ENCODE assay signal across 10 mouse cellular contexts in genomic region chr10:80313627-80314201, GRCm38 (mm10). TPM values are rescaled to one million over a fixed set of nuclear protein-coding genes. Genes with fewer than 3 reads are reported as not detected.
A peak's percentile ranks its signal among the peaks of the same experiment; 100 is the strongest.
DNase-seq lines count a peak whose midpoint lies in the region; ATAC-seq and TF ChIP-seq lines count a peak whose summit lies in the region.
"Had no signal": no experiment of that assay in that cellular context is flagged by ENCODE, and none has a peak within 500 bp of the region (broad histone marks: within the 10 kb centered on the region; RNA-seq: fewer than 3 reads in every experiment).

No protein-coding gene starts in this region.

- no peak overlapping the region for H3K27ac ChIP-seq in forebrain, embryonic 11.5 days (ENCODE audit: low read depth, low read length)
- H3K27ac ChIP-seq in forebrain, embryonic 15.5 days (replicated peaks) = no peak overlapping the region
- no peak overlapping the region for H3K27ac ChIP-seq in liver, postnatal 0 days (ENCODE audit: low read depth)
- H3K27ac ChIP-seq: hindbrain, embryonic 15.5 days had no signal

- no peak overlapping the region for H3K4me2 ChIP-seq in forebrain, embryonic 11.5 days (ENCODE audit: low read depth, low read length, severe bottlenecking)
- no peak overlapping the region for H3K4me2 ChIP-seq in forebrain, embryonic 15.5 days (replicated peaks)
- peak overlapping the region; percentile 13; the same call in 1 of the 2 replicates for H3K4me2 ChIP-seq in liver, postnatal 0 days (ENCODE audit: low read depth, low read length)
- H3K4me2 ChIP-seq: hindbrain, embryonic 15.5 days had no signal

- ATAC-seq in forebrain, embryonic 11.5 days (replicated peaks; ENCODE audit: low FRiP score) = no peak
- no peak for ATAC-seq in forebrain, embryonic 15.5 days (replicated peaks)
- ATAC-seq in liver, postnatal 0 days = no peak
- ATAC-seq in neutrophil, adult 5-6 weeks (ENCODE audit: extremely low read depth, insufficient number of reproducible peaks, low FRiP score, poor library complexity, severe bottlenecking) = peak; percentile 60
- no peak for ATAC-seq in inflammation-experienced regulatory T-cells, adult 6 months

- peaks cover 6% of the 10 kb centered on the region for H3K36me3 ChIP-seq in forebrain, embryonic 11.5 days (ENCODE audit: control insufficient read depth, insufficient read depth, low read length)
- H3K36me3 ChIP-seq in forebrain, embryonic 15.5 days = peaks cover 97% of the 10 kb centered on the region
- peaks cover 12% of the 10 kb centered on the region for H3K36me3 ChIP-seq in liver, postnatal 0 days (replicated peaks; ENCODE audit: insufficient read depth, low read length)

- WGBS in forebrain, embryonic 11.5 days = 76% methylated on average over 20 of the region's 20 CpGs
- 71% methylated on average over 20 of the region's 20 CpGs for WGBS in forebrain, embryonic 15.5 days
- WGBS in liver, postnatal 0 days (ENCODE audit: insufficient replicate concordance) = 21% methylated on average over 18 of the region's 20 CpGs

- peaks cover 16% of the 10 kb centered on the region for H3K27me3 ChIP-seq in forebrain, embryonic 11.5 days (ENCODE audit: control insufficient read depth, insufficient read depth, low read length)
- H3K27me3 ChIP-seq in forebrain, embryonic 15.5 days = no peaks in the 10 kb centered on the region
- H3K27me3 ChIP-seq in liver, postnatal 0 days (ENCODE audit: insufficient read depth, low read length) = peaks cover 61% of the 10 kb centered on the region
- H3K27me3 ChIP-seq: hindbrain, embryonic 15.5 days had no signal

- no peak overlapping the region for H3K9ac ChIP-seq in forebrain, embryonic 11.5 days (ENCODE audit: low read length)
- no peak overlapping the region for H3K9ac ChIP-seq in forebrain, embryonic 15.5 days (replicated peaks)
- no peak overlapping the region for H3K9ac ChIP-seq in liver, postnatal 0 days (replicated peaks)
- H3K9ac ChIP-seq: hindbrain, embryonic 15.5 days had no signal

- H3K4me1 ChIP-seq in forebrain, embryonic 11.5 days (replicated peaks; ENCODE audit: control insufficient read depth, insufficient read depth, low read length) = peaks cover 8% of the 10 kb centered on the region; the same call in 1 of the 2 replicates
- peaks cover 43% of the 10 kb centered on the region for H3K4me1 ChIP-seq in forebrain, embryonic 15.5 days
- H3K4me1 ChIP-seq in liver, postnatal 0 days (ENCODE audit: insufficient read depth) = peaks cover 18% of the 10 kb centered on the region

- no peak for TF ChIP-seq CTCF in liver, postnatal 0 days (IDR thresholded peaks at IDR 0.05; ENCODE audit: low read depth)

- no peak for TF ChIP-seq EP300 in liver, postnatal 0 days (IDR thresholded peaks at IDR 0.05; ENCODE audit: low read depth)

- no peak overlapping the region for H3K4me3 ChIP-seq in forebrain, embryonic 11.5 days (ENCODE audit: low read depth, low read length)
- no peak overlapping the region for H3K4me3 ChIP-seq in forebrain, embryonic 15.5 days
- H3K4me3 ChIP-seq in liver, postnatal 0 days (ENCODE audit: low read depth, low read length) = no peak overlapping the region
- H3K4me3 ChIP-seq: hindbrain, embryonic 15.5 days had no signal

- DNase-seq in forebrain, embryonic 11.5 days (ENCODE audit: low spot score) = peak; percentile 53
- no peak for DNase-seq in liver, postnatal 0 days
- DNase-seq in liver = no peak
- peak; percentile 78 for DNase-seq in cerebellum, adult 9-11 months
- DNase-seq in embryo, embryonic 11 days = no peak
- DNase-seq: adrenal gland, adult 2 months had no signal

- H3K9me3 ChIP-seq in forebrain, embryonic 11.5 days (ENCODE audit: control insufficient read depth, low read length) = no peaks in the 10 kb centered on the region
- H3K9me3 ChIP-seq in forebrain, embryonic 15.5 days = no peaks in the 10 kb centered on the region
- H3K9me3 ChIP-seq in liver, postnatal 0 days (ENCODE audit: low read length) = no peaks in the 10 kb centered on the region
- H3K9me3 ChIP-seq: hindbrain, embryonic 15.5 days had no signal

RNA-seq across cellular contexts. Expression of gene 2310011J03Rik, which starts 6.6 kb away (rescaled TPM):
- 39.7 and 45.2 TPM in 2 replicates for polyA plus RNA-seq in forebrain, embryonic 11.5 days (2014; fragmentation: Nextera tagmentation; extraction: Ambion mirVana)
- polyA plus RNA-seq in forebrain, embryonic 15.5 days (2015; fragmentation: Nextera tagmentation; extraction: Ambion mirVana) = 36.9 and 38.1 TPM in 2 replicates
- 25.5 and 27.4 TPM in 2 replicates for polyA plus RNA-seq in liver, postnatal 0 days (2015; fragmentation: Nextera tagmentation; extraction: Ambion mirVana)
- 17.5 and 20.7 TPM in 2 replicates for total RNA-seq in neutrophil, adult 5-6 weeks (2017)
- polyA plus RNA-seq in inflammation-experienced regulatory T-cells, adult 6 months (2017; shearing (Covaris generic)) = 10 to 100 TPM; 38.1 to 52.1 (median 41.8) TPM

RNA-seq across cellular contexts. Expression of gene Pcsk4, which starts 15.6 kb away (rescaled TPM):
- 3.8 and 4.5 TPM in 2 replicates for polyA plus RNA-seq in forebrain, embryonic 11.5 days (2014; fragmentation: Nextera tagmentation; extraction: Ambion mirVana)
- polyA plus RNA-seq in forebrain, embryonic 15.5 days (2015; fragmentation: Nextera tagmentation; extraction: Ambion mirVana) = 2.5 and 2.6 TPM in 2 replicates
- polyA plus RNA-seq in liver, postnatal 0 days (2015; fragmentation: Nextera tagmentation; extraction: Ambion mirVana) = 5.6 TPM in 2 replicates
- total RNA-seq in neutrophil, adult 5-6 weeks (2017) = 0.25 TPM in 1 of 2 replicates, not detected in the other
- polyA plus RNA-seq in inflammation-experienced regulatory T-cells, adult 6 months (2017; shearing (Covaris generic)) = 10 to 100 TPM in 1 of 3 experiments, 1 to 10 TPM in 2; 2.2 to 10.8 (median 9.5) TPM

RNA-seq across cellular contexts. Expression of gene Reep6, which starts 16.0 kb away (rescaled TPM):
- polyA plus RNA-seq in forebrain, embryonic 11.5 days (2014; fragmentation: Nextera tagmentation; extraction: Ambion mirVana) = 7.0 and 8.0 TPM in 2 replicates
- polyA plus RNA-seq in forebrain, embryonic 15.5 days (2015; fragmentation: Nextera tagmentation; extraction: Ambion mirVana) = 2.6 and 2.9 TPM in 2 replicates
- 167 and 174 TPM in 2 replicates for polyA plus RNA-seq in liver, postnatal 0 days (2015; fragmentation: Nextera tagmentation; extraction: Ambion mirVana)
- not detected in 2 replicates for total RNA-seq in neutrophil, adult 5-6 weeks (2017)
- not detected for polyA plus RNA-seq in inflammation-experienced regulatory T-cells, adult 6 months (2017; shearing (Covaris generic))

RNA-seq across cellular contexts. Expression of gene Apc2, which starts 17.9 kb away (rescaled TPM):
- polyA plus RNA-seq in forebrain, embryonic 11.5 days (2014; fragmentation: Nextera tagmentation; extraction: Ambion mirVana) = 75.5 and 77.7 TPM in 2 replicates
- 205 and 210 TPM in 2 replicates for polyA plus RNA-seq in forebrain, embryonic 15.5 days (2015; fragmentation: Nextera tagmentation; extraction: Ambion mirVana)
- polyA plus RNA-seq in liver, postnatal 0 days (2015; fragmentation: Nextera tagmentation; extraction: Ambion mirVana) = 0.05 and 0.20 TPM in 2 replicates
- total RNA-seq in neutrophil, adult 5-6 weeks (2017) = 0.23 and 0.37 TPM in 2 replicates
- polyA plus RNA-seq in inflammation-experienced regulatory T-cells, adult 6 months (2017; shearing (Covaris generic)) = under 1 TPM; 0.04 to 0.35 (median 0.05) TPM

RNA-seq across cellular contexts. Expression of gene Rps15, which starts 21.5 kb away (rescaled TPM):
- 858 and 895 TPM in 2 replicates for polyA plus RNA-seq in forebrain, embryonic 11.5 days (2014; fragmentation: Nextera tagmentation; extraction: Ambion mirVana)
- 628 and 651 TPM in 2 replicates for polyA plus RNA-seq in forebrain, embryonic 15.5 days (2015; fragmentation: Nextera tagmentation; extraction: Ambion mirVana)
- polyA plus RNA-seq in liver, postnatal 0 days (2015; fragmentation: Nextera tagmentation; extraction: Ambion mirVana) = 453 and 466 TPM in 2 replicates
- 1,847 and 1,925 TPM in 2 replicates for total RNA-seq in neutrophil, adult 5-6 weeks (2017)
- 1,000 to 10,000 TPM in 2 of 3 experiments, 100 to 1,000 TPM in 1; 970 to 1,806 (median 1,658) TPM for polyA plus RNA-seq in inflammation-experienced regulatory T-cells, adult 6 months (2017; shearing (Covaris generic))

Comparison
In these comparisons a context has a peak if more than half of its experiments do, and no peak if none do; other contexts are left out.
1. DNase-seq: peak in forebrain, embryonic 11.5 days (single experiment) and cerebellum, adult 9-11 months (single experiment); none in liver, postnatal 0 days (single experiment), liver (single experiment) and embryo, embryonic 11 days (single experiment).
2. RNA of gene Reep6, which starts 16.0 kb away (polyA plus RNA-seq): 167 to 174 TPM in liver, postnatal 0 days; 7.0 to 8.0 TPM in forebrain, embryonic 11.5 days, 2.6 to 2.9 TPM in forebrain, embryonic 15.5 days and not detected in inflammation-experienced regulatory T-cells, adult 6 months; every median in the first group is over 10 times any median in the second.